Mouse (Mus musculus) neutrophil, adult 65 days (primary cell): ENCODE data around the gene Gzmc. TPM values are rescaled to one million over a fixed set of nuclear protein-coding genes. Genes with fewer than 3 reads are reported as not detected.

Source experiments
- total RNA-seq: library from RNA; stranded (reverse); gene quantifications from 2 replicates; pipeline ENCODE4 v1.2.4, GENCODE M21; 2023

Gene Gzmc
- total RNA-seq: not detected in 2 replicates

DNA sequence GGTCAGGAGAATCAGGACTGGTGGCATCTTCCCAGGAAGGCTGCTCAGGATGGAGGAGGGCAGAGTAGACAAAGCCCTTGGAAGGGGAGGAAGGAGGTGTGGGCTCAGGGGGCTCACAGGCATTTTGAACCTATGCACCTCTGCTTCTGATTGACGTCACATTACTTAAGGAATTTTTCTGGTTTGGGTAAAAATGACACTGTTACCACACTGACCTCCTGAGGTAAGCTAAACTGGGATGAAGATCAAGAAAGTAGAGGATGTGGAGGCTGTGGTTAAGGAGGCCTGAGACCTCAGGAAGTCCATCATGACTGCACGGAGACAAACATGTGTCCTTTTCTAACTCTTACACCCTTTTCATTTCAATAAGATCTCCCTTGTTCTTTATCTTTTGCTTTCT lies at the start of gene Gzmc:
Gene Gzmc (minus strand): TSS at position 101 of the 400 bp plus-strand sequence.

DNA sequence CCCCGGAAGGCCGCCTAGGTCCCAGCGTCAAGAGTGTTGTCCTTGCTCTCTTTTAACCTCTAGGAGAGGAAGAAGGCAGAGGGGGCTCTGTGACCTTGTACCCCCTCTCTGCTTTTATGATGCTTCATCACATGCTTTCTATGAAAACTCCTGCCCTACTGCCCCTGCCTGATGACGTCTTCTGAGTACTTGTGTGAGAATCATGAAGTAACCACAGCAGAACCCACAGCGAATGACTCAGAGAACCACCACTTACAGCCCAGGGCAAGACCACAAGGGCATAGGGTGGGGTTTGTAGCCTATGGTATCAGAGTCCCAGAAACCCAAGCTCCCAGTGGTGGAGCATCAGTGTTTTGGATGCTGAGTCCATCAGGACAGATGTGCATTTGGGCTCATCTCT lies 27.7 kb upstream of the Gzmc start, which contains the start of gene Gzmb:
Gene Gzmb (minus strand): TSS at position 108 of the 400 bp plus-strand sequence.

DNA sequence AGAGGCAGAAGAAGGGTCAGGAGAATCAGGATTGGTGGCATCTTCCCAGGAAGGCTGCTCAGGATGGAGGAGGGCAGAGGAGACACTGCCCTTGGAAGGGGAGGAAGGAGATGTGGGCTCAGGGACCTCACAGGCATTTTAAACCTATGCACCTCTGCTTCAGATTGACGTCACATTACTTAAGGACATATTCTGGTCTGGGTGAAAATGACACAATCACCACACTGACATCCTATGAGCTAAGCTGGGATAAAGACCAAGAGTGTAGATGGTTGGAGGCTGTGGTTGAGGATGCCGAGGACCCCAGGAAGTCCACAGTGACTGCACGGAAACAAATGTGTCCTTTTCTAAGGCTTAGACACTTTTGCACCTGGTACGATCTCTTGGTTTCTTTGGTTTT lies 23.1 kb downstream of the Gzmc start, which contains the start of gene Gzmf:
Gene Gzmf (minus strand): TSS at position 101 of the 400 bp plus-strand sequence.

Other genes starting within 250 kb of the Gzmc start
- gene Mcpt1, start 216.7 kb downstream of the Gzmc start, total RNA-seq: not detected in 2 replicates
- gene Mcpt9, start 204.2 kb downstream of the Gzmc start, total RNA-seq: not detected in 2 replicates
- gene Mcpt2, start 192.6 kb downstream of the Gzmc start, total RNA-seq: not detected in 2 replicates
- gene Mcpt4, start 172.3 kb downstream of the Gzmc start, total RNA-seq: not detected in 2 replicates
- gene Mcpt8, start 149.4 kb downstream of the Gzmc start, total RNA-seq: 83.0 and 87.4 TPM in 2 replicates
- gene Ctsg, start 132.1 kb downstream of the Gzmc start, total RNA-seq: 123 and 127 TPM in 2 replicates
- gene Gzme, start 114.0 kb downstream of the Gzmc start, total RNA-seq: not detected in 2 replicates
- not detected in 2 replicates for gene Gzmd, start 102.0 kb downstream of the Gzmc start, total RNA-seq
- gene Gzmg, start 75.1 kb downstream of the Gzmc start, total RNA-seq: not detected in 2 replicates
- not detected in 2 replicates for gene Gzmn, start 60.1 kb downstream of the Gzmc start, total RNA-seq
- gene Gzmf, start 23.2 kb downstream of the Gzmc start, total RNA-seq: not detected in 2 replicates
- 0.27 and 0.76 TPM in 2 replicates for gene Gzmb, start 27.6 kb upstream of the Gzmc start, total RNA-seq
- not detected in 2 replicates for gene Atp12a, start 130.4 kb upstream of the Gzmc start, total RNA-seq
- 0.41 TPM in 1 of 2 replicates, not detected in the other for gene Rnf17, start 167.9 kb upstream of the Gzmc start, total RNA-seq